Mouse (Mus musculus): Measurements from ENCODE around the gene Ifnar2.

DNA sequence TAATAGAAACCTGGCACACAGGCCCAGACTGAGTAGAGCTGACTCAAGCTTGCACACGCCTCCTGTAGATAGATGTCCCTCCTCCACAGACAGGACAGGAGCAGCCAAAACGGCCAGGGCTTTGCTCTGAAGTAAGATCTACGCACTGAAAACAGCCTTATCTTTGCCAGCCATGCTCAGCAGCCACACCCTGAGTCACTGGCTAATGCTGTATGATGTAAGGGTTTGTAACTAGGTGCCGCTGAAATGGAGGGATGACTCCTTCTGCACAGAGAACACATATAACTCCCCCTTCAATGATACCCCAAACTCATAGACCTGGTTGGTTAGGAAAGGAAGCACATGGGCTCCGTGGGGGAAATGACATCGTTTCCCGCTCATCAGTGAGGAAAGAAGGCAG lies 19.8 kb upstream of the Ifnar2 start:
- no peak for TF ChIP-seq CTCF (IDR thresholded peaks at IDR 0.05; ENCODE audit: insufficient read depth, low read length)
- TF ChIP-seq POLR2A (IDR thresholded peaks at IDR 0.05; ENCODE audit: borderline replicate concordance, extremely low read depth, low read depth, low read length): no peak

Measured in lung, adult 2 months (tissue).